In the genomic region with DNA sequence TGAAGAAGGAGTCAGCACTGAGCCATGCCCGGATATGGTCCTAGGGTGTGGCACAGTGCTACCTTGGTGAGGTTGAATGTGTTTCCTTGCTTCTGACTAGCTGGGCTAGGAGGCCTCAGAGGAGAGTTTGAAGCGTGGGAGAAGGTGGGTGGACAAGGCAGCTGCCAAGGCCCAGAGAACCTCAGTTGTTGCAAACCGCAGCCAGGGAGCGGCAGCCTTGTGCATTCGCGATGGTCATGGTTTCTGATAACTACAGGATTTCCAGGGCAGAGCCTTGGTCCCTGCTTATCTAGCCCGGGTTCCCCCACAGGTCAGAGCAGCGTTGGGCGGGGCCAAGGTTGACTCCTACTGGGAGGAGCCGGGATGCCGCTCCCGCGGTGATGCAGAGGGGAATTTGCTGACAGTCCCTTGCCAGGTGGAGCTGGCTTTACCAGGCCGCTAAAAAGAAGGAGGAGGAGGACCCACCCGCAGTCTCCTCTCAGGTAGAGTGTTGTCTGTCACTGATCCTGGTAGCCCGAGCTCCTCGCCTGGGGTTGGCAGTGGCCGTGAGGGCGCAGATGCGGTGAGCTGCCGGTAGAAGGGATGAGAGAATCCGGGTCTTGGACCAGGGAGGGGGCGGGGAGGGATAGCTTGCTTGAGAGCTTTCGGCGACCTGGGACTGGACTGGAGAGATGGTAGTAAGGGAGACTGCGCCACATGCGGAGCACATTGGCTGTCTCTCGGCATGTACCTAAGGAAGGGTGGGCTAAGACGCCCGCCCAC, we compare ENCODE assay signal across 9 mouse cellular contexts. TPM values are rescaled to one million over a fixed set of nuclear protein-coding genes. Genes with fewer than 3 reads are reported as not detected.
DNase-seq lines count a peak whose midpoint lies in the region; ATAC-seq and TF ChIP-seq lines count a peak whose summit lies in the region.
"Had no signal": no experiment of that assay in that cellular context is flagged by ENCODE, and none has a peak within 500 bp of the region (broad histone marks: within the 10 kb centered on the region; RNA-seq: fewer than 3 reads in every experiment).

No protein-coding gene starts in this region.

- H3K4me2 ChIP-seq in lung, embryonic 14.5 days = peak overlapping the region; percentile 32; the same call in 1 of the 2 replicates
- H3K4me2 ChIP-seq in midbrain, embryonic 14.5 days (ENCODE audit: low read length) = peak overlapping the region; percentile 71

- DNase-seq in lung, embryonic 14.5 days = peak; percentile 9
- no peak for DNase-seq in lung, postnatal 4 days
- peak; percentile 81 to 85 for DNase-seq in cerebellum, postnatal 14 days
- DNase-seq in frontal cortex, postnatal 25 days (ENCODE audit: low spot score in 2 of 2) = peak; percentile 44
- DNase-seq in layer of hippocampus, postnatal 10 days (ENCODE audit: low spot score in 2 of 2) = peak; percentile 53 to 61
- peak; percentile 80 for DNase-seq in midbrain, embryonic 14.5 days
- no peak for DNase-seq in urinary bladder, adult 2 months (ENCODE audit: low spot score)
- DNase-seq in gastrocnemius, adult 8-10 months (ENCODE audit: low spot score in 2 of 2) = no peak

- no peak for TF ChIP-seq CTCF in lung, embryonic 14.5 days (IDR thresholded peaks at IDR 0.05; ENCODE audit: low read depth)

- no peak overlapping the region for H3K27ac ChIP-seq in lung, embryonic 14.5 days (ENCODE audit: low read depth)
- peak overlapping the region; percentile 82 for H3K27ac ChIP-seq in midbrain, embryonic 14.5 days (replicated peaks; ENCODE audit: low read depth, low read length)

- 3% methylated on average over 30 of the region's 30 CpGs for WGBS in lung, embryonic 14.5 days
- 3% methylated on average over 30 of the region's 30 CpGs for WGBS in midbrain, embryonic 14.5 days

- H3K36me3 ChIP-seq in lung, embryonic 14.5 days (ENCODE audit: insufficient read depth) = no peaks in the 10 kb centered on the region
- H3K36me3 ChIP-seq in midbrain, embryonic 14.5 days (ENCODE audit: control insufficient read depth, insufficient read depth, low read length) = no peaks in the 10 kb centered on the region

- no peak overlapping the region for H3K9ac ChIP-seq in lung, embryonic 14.5 days
- H3K9ac ChIP-seq in midbrain, embryonic 14.5 days (replicated peaks; ENCODE audit: low read length) = peak overlapping the region; percentile 73

- H3K4me3 ChIP-seq in lung, embryonic 14.5 days (ENCODE audit: low read depth, low read length) = no peak overlapping the region
- peak overlapping the region; percentile 52 for H3K4me3 ChIP-seq in midbrain, embryonic 14.5 days (replicated peaks; ENCODE audit: low read depth, low read length)

- no peaks in the 10 kb centered on the region for H3K9me3 ChIP-seq in lung, embryonic 14.5 days (ENCODE audit: low read depth, low read length)
- H3K9me3 ChIP-seq in midbrain, embryonic 14.5 days (ENCODE audit: control insufficient read depth, low read length) = no peaks in the 10 kb centered on the region

- no peak for ATAC-seq in lung, embryonic 14.5 days (ENCODE audit: insufficient read depth)
- ATAC-seq in midbrain, embryonic 14.5 days (ENCODE audit: low FRiP score, low TSS enrichment) = peak; percentile 70

- H3K4me1 ChIP-seq in lung, embryonic 14.5 days (ENCODE audit: insufficient read depth) = no peaks in the 10 kb centered on the region
- H3K4me1 ChIP-seq in midbrain, embryonic 14.5 days (ENCODE audit: control insufficient read depth, insufficient read depth, low read length) = peaks cover 4% of the 10 kb centered on the region; the same call in 1 of the 2 replicates

- peaks cover 21% of the 10 kb centered on the region for H3K27me3 ChIP-seq in lung, embryonic 14.5 days (ENCODE audit: insufficient read depth, low read length)
- H3K27me3 ChIP-seq in midbrain, embryonic 14.5 days (ENCODE audit: control insufficient read depth, insufficient read depth, low read length) = no peaks in the 10 kb centered on the region

RNA-seq across cellular contexts. Expression of a gene that starts 5.2 kb away (rescaled TPM):
- not detected in 2 replicates for polyA plus RNA-seq in lung, embryonic 14.5 days (2014; fragmentation: Nextera tagmentation; extraction: Ambion mirVana)
- 10 to 100 TPM; 28.4 to 28.8 TPM for total RNA-seq in layer of hippocampus, postnatal 10 days (2021)
- polyA plus RNA-seq in midbrain, embryonic 14.5 days (2014; fragmentation: Nextera tagmentation; extraction: Ambion mirVana) = 9.1 and 13.5 TPM in 2 replicates
- 0.13 and 0.19 TPM in 2 replicates for polyA plus RNA-seq in urinary bladder, adult 2 months (2012; rRNA removed)
- total RNA-seq in gastrocnemius, adult 8-10 months (2022) = under 1 TPM in 1 of 4 experiments, not detected in 3; 0.10 TPM
- total RNA-seq: neutrophil, adult 5-6 weeks had no signal

RNA-seq across cellular contexts. Expression of a gene that starts 36.1 kb away (rescaled TPM):
- 0.05 TPM in 1 of 2 replicates, not detected in the other for polyA plus RNA-seq in lung, embryonic 14.5 days (2014; fragmentation: Nextera tagmentation; extraction: Ambion mirVana)
- total RNA-seq in layer of hippocampus, postnatal 10 days (2021) = 10 to 100 TPM; 14.0 to 16.8 TPM
- 9.0 and 10.7 TPM in 2 replicates for polyA plus RNA-seq in midbrain, embryonic 14.5 days (2014; fragmentation: Nextera tagmentation; extraction: Ambion mirVana)
- polyA plus RNA-seq in urinary bladder, adult 2 months (2012; rRNA removed) = not detected in 2 replicates
- total RNA-seq in gastrocnemius, adult 8-10 months (2022) = not detected
- total RNA-seq: neutrophil, adult 5-6 weeks had no signal

Comparison
In these comparisons a context has a peak if more than half of its experiments do, and no peak if none do; other contexts are left out.
1. DNase-seq: peak in lung, embryonic 14.5 days (single experiment), cerebellum, postnatal 14 days (2 of 2), frontal cortex, postnatal 25 days (2 of 2), layer of hippocampus, postnatal 10 days (2 of 2) and midbrain, embryonic 14.5 days (single experiment); none in lung, postnatal 4 days (0 of 2), urinary bladder, adult 2 months (single experiment) and gastrocnemius, adult 8-10 months (0 of 2).